Mouse (Mus musculus) midbrain, embryonic 13.5 days (tissue): ENCODE measurements around the gene Gm3238. TPM values are rescaled to one million over a fixed set of nuclear protein-coding genes. Genes with fewer than 3 reads are reported as not detected.

Experiments
- ATAC-seq: fragments of 200-750 bp; cut with Nextera tagmentation; 2 replicates; pipeline ENCODE4 v1.8.0; 2017; ENCODE audit warnings: mild to moderate bottlenecking, moderate TSS enrichment, moderate library complexity
- H3K27ac ChIP-seq: fragments of 300-500 bp; sonication (generic); 2 replicates; pipeline ENCODE4 v1.5.1; 2015; ENCODE audit warnings: inconsistent platforms, mild to moderate bottlenecking, moderate library complexity
- H3K27me3 ChIP-seq: fragments of 300-500 bp; sonication (generic); 2 replicates; pipeline ENCODE4 v1.6.1; 2015; ENCODE audit warnings: mild to moderate bottlenecking, inconsistent platforms
- H3K36me3 ChIP-seq: fragments of 300-500 bp; sonication (generic); 2 replicates; pipeline ENCODE4 v1.6.1; 2015; ENCODE audit warnings: mild to moderate bottlenecking, inconsistent platforms
- H3K4me1 ChIP-seq: fragments of 300-500 bp; sonication (generic); replicated peaks from 2 replicates; pipeline ENCODE4 v1.6.1; 2015; ENCODE audit warnings: inconsistent platforms
- H3K4me2 ChIP-seq: fragments of 300-500 bp; sonication (generic); replicated peaks from 2 replicates; pipeline ENCODE4 v1.6.1; 2015; ENCODE audit warnings: moderate library complexity, mild to moderate bottlenecking, inconsistent platforms
- H3K4me3 ChIP-seq: fragments of 300-500 bp; sonication (generic); replicated peaks from 2 replicates; pipeline ENCODE4 v1.5.1; 2015; ENCODE audit warnings: mild to moderate bottlenecking, inconsistent platforms
- H3K9ac ChIP-seq: fragments of 300-500 bp; sonication (generic); replicated peaks from 2 replicates; pipeline ENCODE4 v1.6.1; 2015; ENCODE audit warnings: mild to moderate bottlenecking, inconsistent platforms
- H3K9me3 ChIP-seq: fragments of 300-500 bp; sonication (generic); 2 replicates; pipeline ENCODE4 v1.6.1; 2016; ENCODE audit warnings: mild to moderate bottlenecking, inconsistent platforms
- WGBS: fragments of 180-500 bp; shearing (Covaris S2); methylation state at CpG from one replicate; pipeline ENCODE4 v1.1.7; 2015; 5-methylcytosine and 5-hydroxymethylcytosine counted together
- polyA plus RNA-seq: library from polyadenylated mRNA; unstranded; fragments of >200 nt; fragmentation: Nextera tagmentation; extraction: Ambion mirVana; gene quantifications from 2 replicates; pipeline ENCODE4 v1.2.1, GENCODE M21; 2015

Gm3238 gene
- polyA plus RNA-seq, 1 experiment from 2014 or later: not detected

DNA sequence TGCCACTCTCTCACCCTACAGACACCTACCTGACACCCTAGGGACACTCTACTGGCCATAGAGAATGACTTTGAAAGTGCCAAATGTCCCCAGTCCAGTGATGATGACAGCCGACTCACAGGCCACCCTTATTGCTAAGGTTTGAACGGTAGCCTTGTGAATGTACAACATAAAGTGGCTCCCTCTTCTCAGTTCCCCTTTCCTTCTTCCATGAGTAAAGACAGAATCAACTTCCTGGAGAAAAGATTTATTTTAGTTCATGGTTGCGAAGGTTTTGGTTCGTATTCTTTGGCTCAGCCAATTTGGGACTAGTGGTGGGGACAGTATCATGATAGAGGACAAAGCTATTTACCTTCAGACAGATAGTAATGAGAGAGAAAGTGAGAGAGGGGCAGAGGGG, 32.2 kb downstream of the Gm3238 start:
- no peaks in the 10 kb centered on the region for H3K27me3 ChIP-seq
- no peak overlapping the region for H3K4me2 ChIP-seq
- no peaks in the 10 kb centered on the region for H3K9me3 ChIP-seq
- H3K36me3 ChIP-seq: no peaks in the 10 kb centered on the region
- 90% methylated on average over 4 of the region's 4 CpGs for WGBS
- H3K9ac ChIP-seq: no peak overlapping the region
- H3K4me3 ChIP-seq: no peak overlapping the region
- no peak overlapping the region for H3K27ac ChIP-seq
- ATAC-seq: no peak
- H3K4me1 ChIP-seq: peaks cover 6% of the 10 kb centered on the region

DNA sequence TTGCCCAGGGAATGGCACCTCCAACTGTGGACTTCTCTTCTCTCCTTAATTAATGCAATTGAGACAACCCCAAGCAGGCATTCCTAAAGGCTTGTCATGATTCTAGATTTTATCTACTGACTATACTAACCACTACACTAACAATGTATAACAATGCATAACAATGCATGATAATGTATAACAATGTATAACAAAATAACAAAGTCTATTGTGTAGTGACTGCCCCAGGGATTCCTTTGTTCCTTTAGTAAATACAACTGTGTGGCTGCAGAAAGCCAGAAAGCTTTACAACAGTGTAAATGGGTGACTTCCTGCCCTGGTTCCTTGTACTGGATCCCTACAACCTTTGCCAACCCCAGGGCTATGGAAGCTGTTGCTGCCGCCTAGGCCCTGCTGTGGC, 35.2 kb downstream of the Gm3238 start:
- H3K27me3 ChIP-seq: no peaks in the 10 kb centered on the region
- 94% methylated on average over 1 of the region's 1 CpGs for WGBS
- no peak for ATAC-seq

DNA sequence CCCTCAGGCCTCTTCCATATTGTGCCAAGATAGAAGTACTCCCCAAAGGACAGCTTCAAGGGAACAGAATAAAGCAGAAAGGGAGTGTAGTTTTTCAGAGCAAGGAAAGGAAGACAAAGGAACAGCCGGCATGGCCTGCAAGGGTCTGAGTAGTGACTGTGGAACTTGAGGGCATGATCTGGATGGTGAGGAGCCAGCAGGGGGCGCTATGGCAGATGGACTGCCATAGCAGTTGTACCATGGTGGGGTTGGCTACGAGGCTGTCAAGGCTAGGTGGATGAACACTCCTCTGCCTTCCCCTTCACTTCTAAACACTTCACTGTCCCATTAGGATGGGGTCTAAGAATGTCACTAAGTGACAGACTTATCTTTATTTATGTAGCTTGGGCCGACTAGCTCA, 41.9 kb downstream of the Gm3238 start:
- Histone ChIP-seq H3K36me3 (no peaks in the 10 kb centered on the region), H3K4me2 (no peak overlapping the region), H3K4me1 (no peaks in the 10 kb centered on the region), H3K9me3 (no peaks in the 10 kb centered on the region), H3K9ac (no peak overlapping the region), H3K27ac (no peak overlapping the region), H3K4me3 (no peak overlapping the region), H3K27me3 (no peaks in the 10 kb centered on the region)
- WGBS: 52% methylated on average over 4 of the region's 4 CpGs
- no peak for ATAC-seq

More for the DNA sequence above, 35.2 kb downstream of the Gm3238 start:
- H3K4me2 ChIP-seq: no peak overlapping the region
- no peaks in the 10 kb centered on the region for H3K36me3 ChIP-seq
- H3K4me1 ChIP-seq: peaks cover 6% of the 10 kb centered on the region
- H3K9me3 ChIP-seq: no peaks in the 10 kb centered on the region
- H3K4me3 ChIP-seq: no peak overlapping the region
- H3K27ac ChIP-seq: no peak overlapping the region
- no peak overlapping the region for H3K9ac ChIP-seq

DNA sequence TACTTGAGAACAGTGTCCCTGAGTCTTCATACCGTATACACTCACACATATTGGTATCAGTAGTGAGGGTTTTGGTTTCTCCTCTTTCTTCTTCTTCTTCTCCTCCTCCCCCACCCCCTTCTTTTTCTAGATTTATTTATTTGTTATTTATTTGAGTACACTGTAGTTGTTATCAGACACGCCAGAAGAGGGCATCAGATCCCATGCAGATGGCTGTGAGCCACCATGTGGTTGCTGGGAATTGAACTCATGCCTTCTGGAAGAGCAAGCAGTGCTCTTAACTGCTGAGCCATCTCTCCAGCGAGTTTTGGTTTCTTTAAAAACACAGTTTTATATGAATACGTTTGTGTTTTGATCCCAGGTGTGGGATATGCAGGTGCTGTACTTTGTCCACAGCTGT, 42.8 kb downstream of the Gm3238 start:
- no peak overlapping the region for H3K4me3 ChIP-seq
- H3K4me1 ChIP-seq: no peaks in the 10 kb centered on the region
- WGBS: 62% methylated on average over 4 of the region's 4 CpGs
- no peak overlapping the region for H3K4me2 ChIP-seq
- no peaks in the 10 kb centered on the region for H3K9me3 ChIP-seq
- H3K36me3 ChIP-seq: no peaks in the 10 kb centered on the region
- H3K27ac ChIP-seq: no peak overlapping the region
- H3K27me3 ChIP-seq: no peaks in the 10 kb centered on the region
- ATAC-seq: no peak
- H3K9ac ChIP-seq: no peak overlapping the region

DNA sequence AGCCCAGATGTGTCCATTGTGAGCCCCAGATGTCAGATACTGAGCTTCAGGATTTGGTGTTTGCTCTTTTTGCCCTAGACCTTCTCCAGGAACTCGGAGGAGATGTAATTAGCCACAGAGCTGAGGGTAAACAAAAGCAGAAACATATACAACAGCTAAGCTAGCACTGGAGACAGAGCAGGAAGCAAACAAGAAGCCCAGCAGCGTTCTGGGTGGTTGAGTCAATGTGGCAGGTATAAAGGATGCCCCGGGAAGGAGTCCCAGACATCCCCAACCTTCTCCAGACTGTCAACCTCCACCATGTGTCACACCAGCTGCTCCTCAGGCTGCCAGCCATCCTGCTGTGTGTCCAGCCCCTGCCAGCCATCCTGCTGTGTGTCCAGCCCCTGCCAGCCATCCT, 44.9 kb downstream of the Gm3238 start, which contains the start of gene Gm10100:
Gene Gm10100 (plus strand): TSS at position 301 of the 400 bp plus-strand sequence.
- H3K27me3 ChIP-seq: no peaks in the 10 kb centered on the region
- no peak within 1 kb of the TSS for H3K9ac ChIP-seq

DNA sequence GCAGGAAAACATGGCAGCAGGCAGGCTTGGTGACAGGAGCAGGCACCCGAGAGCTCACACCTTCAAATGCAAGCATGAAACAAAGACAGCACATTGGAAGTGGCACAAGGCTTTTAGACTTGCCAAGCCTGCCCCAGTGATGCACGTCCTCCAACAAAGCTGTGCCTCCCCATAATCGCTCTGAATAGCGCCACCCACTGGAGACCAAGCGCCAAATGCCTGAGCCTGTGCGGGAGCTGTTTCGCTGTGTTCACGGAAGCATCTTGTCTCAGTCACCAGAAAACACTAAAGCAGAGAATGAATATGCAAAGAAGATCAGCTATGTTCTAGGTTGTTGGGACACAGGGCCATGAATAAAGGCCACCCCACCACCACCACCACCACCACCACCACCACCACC, 46.3 kb downstream of the Gm3238 start:
- Histone ChIP-seq H3K9ac (no peak overlapping the region), H3K4me1 (no peaks in the 10 kb centered on the region), H3K4me3 (no peak overlapping the region), H3K27me3 (no peaks in the 10 kb centered on the region), H3K27ac (no peak overlapping the region), H3K36me3 (no peaks in the 10 kb centered on the region), H3K4me2 (no peak overlapping the region), H3K9me3 (no peaks in the 10 kb centered on the region)
- ATAC-seq: no peak
- 75% methylated on average over 8 of the region's 8 CpGs for WGBS

More for the DNA sequence above, 44.9 kb downstream of the Gm3238 start, which contains the start of gene Gm10100:
- ATAC-seq: no peak
- H3K4me1 ChIP-seq: no peaks in the 10 kb centered on the region
- H3K27ac ChIP-seq: no peak within 1 kb of the TSS
- H3K4me3 ChIP-seq: no peak within 1 kb of the TSS
- H3K9me3 ChIP-seq: no peaks in the 10 kb centered on the region
- no peak within 1 kb of the TSS for H3K4me2 ChIP-seq
- no peaks in the 10 kb centered on the region for H3K36me3 ChIP-seq
- WGBS: 45% methylated on average over 3 of the region's 3 CpGs

Other genes with a start within 250 kb of the Gm3238 start
- gene Itgb2, start 241.1 kb downstream of the Gm3238 start, polyA plus RNA-seq: 0.61 and 0.87 TPM in 2 replicates
- 57.5 and 59.0 TPM in 2 replicates for gene Pttg1ip, start 189.6 kb downstream of the Gm3238 start, polyA plus RNA-seq
- 302 and 320 TPM in 2 replicates for gene Sumo3, start 165.2 kb downstream of the Gm3238 start, polyA plus RNA-seq
- 2.5 TPM in 1 of 2 replicates, not detected in the other for gene Gm49325, start 165.1 kb downstream of the Gm3238 start, polyA plus RNA-seq
- 89.8 and 95.5 TPM in 2 replicates for gene Ube2g2, start 149.1 kb downstream of the Gm3238 start, polyA plus RNA-seq
- gene Tspear, start 84.8 kb downstream of the Gm3238 start, polyA plus RNA-seq: 0.67 and 1.2 TPM in 2 replicates
- not detected in 2 replicates for gene Gm19402, start 80.6 kb downstream of the Gm3238 start, polyA plus RNA-seq
- gene Gm9508, start 74.1 kb downstream of the Gm3238 start, polyA plus RNA-seq: not detected in 2 replicates
- gene Gm10272, start 64.7 kb downstream of the Gm3238 start, polyA plus RNA-seq: not detected in 2 replicates
- gene Gm10024, start 59.9 kb downstream of the Gm3238 start, polyA plus RNA-seq: not detected in 2 replicates
- gene Gm10142, start 55.5 kb downstream of the Gm3238 start, polyA plus RNA-seq: not detected in 2 replicates
- not detected in 2 replicates for gene Krtap12-1, start 50.7 kb downstream of the Gm3238 start, polyA plus RNA-seq
- not detected in 2 replicates for gene Gm10100, start 44.8 kb downstream of the Gm3238 start, polyA plus RNA-seq
- gene Gm18596, start 28.7 kb downstream of the Gm3238 start, polyA plus RNA-seq: not detected in 2 replicates
- not detected in 2 replicates for gene Gm9736, start 20.0 kb downstream of the Gm3238 start, polyA plus RNA-seq
- gene Gm3233, start 11.6 kb downstream of the Gm3238 start, polyA plus RNA-seq: not detected in 2 replicates
- gene Gm7138, start 5.6 kb upstream of the Gm3238 start, polyA plus RNA-seq: not detected in 2 replicates
- not detected in 2 replicates for gene Gm3250, start 11.2 kb upstream of the Gm3238 start, polyA plus RNA-seq
- gene Gm7137, start 16.9 kb upstream of the Gm3238 start, polyA plus RNA-seq: not detected in 2 replicates
- not detected in 2 replicates for gene Gm9639, start 23.8 kb upstream of the Gm3238 start, polyA plus RNA-seq
- not detected in 2 replicates for gene Gm19668, start 27.8 kb upstream of the Gm3238 start, polyA plus RNA-seq
- not detected in 2 replicates for gene Gm9507, start 40.5 kb upstream of the Gm3238 start, polyA plus RNA-seq
- gene Gm2696, start 43.4 kb upstream of the Gm3238 start, polyA plus RNA-seq: not detected in 2 replicates
- not detected in 2 replicates for gene Krtap10-4, start 55.8 kb upstream of the Gm3238 start, polyA plus RNA-seq
- not detected in 2 replicates for gene Krtap10-10, start 64.6 kb upstream of the Gm3238 start, polyA plus RNA-seq
- gene Gm36176, start 75.5 kb upstream of the Gm3238 start, polyA plus RNA-seq: not detected in 2 replicates
- not detected in 2 replicates for gene Gm10318, start 81.5 kb upstream of the Gm3238 start, polyA plus RNA-seq
- not detected in 2 replicates for gene Gm3285, start 90.7 kb upstream of the Gm3238 start, polyA plus RNA-seq
- 9.8 and 10.3 TPM in 2 replicates for gene Lrrc3, start 131.2 kb upstream of the Gm3238 start, polyA plus RNA-seq
- 2.7 and 3.3 TPM in 2 replicates for gene Trpm2, start 199.2 kb upstream of the Gm3238 start, polyA plus RNA-seq
- gene 1810043G02Rik, start 207.2 kb upstream of the Gm3238 start, polyA plus RNA-seq: 32.4 and 36.8 TPM in 2 replicates
- gene Pfkl, start 238.8 kb upstream of the Gm3238 start, polyA plus RNA-seq: 96.9 and 106 TPM in 2 replicates